Mouse (Mus musculus): Measurements from ENCODE around the gene Ppia.
"Not testable (repeated sequence)": the region's sequence is repeated elsewhere in the genome, so short reads cannot be mapped to it uniquely, and the experiment has no call there.

Ppia gene

GRCm38 (mm10) chr11:6414751-6415550, at the start of gene Ppia:
Gene Ppia, plus strand, starts transcription at chr11:6415443.
- DNase-seq = no peak

DNA sequence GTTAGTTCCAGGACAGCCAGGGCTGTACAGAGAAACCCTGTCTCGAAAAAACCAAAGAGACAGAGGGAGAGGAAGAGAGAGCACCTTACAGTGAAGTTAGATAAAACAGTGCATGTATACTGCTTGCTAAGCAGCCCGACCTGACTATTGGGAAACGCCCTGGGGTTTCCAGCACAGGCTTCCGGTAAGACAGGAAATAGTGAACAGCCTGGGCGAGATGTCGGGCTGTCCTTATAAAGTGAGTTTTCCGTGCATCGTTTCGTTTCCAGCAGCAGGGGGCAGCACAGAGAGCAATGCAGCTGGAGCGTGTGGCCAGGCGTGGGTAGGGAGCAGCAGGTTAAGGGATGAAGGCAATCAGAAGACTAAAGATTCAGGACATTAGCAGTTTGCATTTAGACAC, 49.4 kb upstream of the Ppia start:
- DNase-seq = peak; percentile 72

DNA sequence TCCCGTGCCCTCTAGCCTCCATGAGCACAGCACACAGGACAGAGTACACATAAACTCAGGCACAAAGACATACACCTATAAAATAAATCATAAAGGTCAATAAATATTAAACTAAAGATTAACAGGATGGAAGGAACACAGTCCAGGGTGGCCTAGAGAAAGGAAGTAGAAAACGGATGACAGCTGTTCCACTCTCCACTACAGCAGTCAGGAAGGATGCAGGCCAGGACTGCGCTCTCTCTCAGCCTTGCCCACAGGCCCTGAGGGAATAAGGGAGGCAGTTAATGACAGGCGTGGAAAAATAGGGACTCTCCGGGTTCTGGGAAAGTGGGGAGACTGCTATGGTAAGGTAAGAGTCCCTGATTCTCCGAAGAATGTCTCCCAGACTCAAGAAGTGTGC, 48.8 kb upstream of the Ppia start:
- no peak for DNase-seq

DNA sequence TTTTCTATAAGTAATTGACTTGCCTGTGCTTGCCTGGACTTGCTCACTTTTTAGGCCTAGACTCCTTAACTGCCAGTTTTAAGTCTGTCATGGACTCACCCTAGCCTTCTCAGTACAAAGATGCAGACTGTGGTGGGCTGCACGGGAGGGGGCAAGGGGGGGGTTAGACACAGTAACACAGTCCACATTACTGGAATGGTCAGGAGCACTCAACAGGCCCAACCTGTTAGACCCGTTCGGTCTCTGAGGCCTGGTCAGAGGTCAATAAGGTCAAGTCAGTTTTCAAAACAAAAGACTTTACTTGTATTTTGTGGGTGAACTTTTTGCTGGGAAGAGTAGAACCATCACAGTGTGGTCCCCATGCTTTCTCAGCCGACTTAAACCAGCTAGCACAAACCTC, 48.1 kb upstream of the Ppia start:
- DNase-seq = no peak

DNA sequence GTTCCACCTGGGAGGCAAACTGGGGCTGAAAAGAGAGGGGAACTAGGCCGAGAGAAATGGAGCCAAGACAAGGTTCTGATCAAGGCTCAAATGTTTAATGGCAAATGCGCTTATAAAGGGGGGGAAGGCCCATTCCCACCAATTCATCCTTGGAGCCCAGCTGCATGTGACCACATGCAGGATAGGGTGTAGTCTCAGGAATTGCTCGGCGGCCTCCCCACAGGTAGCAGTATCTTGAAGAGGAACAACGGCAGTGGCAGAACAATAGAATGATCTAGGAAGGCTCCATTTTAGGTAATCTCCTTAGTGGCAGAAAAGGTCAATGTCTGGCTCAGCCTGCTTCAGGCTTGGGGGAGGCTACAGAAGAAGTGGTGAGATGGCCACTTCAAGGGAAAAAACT, 47.3 kb upstream of the Ppia start:
- DNase-seq = not testable (repeated sequence)

DNA sequence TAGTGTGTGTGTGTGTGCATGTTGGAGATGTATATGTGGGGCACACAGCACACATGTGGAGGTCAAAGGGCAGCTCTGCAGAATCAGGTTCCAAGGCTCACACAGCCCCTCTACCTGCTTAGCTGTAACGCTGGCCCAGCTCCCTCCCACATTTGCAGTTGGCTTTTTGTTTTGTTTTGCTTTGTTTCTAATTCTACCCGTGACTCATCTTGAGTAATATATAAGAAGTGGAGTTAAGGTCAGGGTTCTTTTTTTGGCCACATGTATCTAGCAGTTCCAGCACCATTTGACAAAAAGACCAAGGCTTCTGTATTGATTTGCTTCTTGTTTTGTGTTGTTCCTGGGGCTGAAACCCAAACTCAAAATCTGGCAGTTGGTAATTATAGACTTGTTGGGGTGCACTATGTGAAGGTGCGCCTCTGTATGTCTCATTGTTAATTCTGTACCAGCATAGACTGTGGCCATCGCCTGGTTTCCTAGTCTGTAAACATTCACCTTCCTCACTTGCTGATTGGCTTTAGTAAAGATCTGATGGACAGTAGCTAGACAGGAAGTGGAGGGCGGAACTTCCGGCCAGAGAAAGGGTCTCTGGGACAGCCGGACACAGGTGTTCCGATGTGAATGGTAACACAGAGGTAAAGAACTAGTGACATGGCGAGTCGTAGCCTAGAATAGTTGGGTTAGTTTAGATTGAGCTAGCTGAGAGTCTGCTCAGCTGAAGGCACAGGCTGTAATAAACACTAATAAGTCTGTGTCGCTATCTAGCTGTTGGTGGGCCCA, 43.7 kb upstream of the Ppia start:
- no peak for DNase-seq

DNA sequence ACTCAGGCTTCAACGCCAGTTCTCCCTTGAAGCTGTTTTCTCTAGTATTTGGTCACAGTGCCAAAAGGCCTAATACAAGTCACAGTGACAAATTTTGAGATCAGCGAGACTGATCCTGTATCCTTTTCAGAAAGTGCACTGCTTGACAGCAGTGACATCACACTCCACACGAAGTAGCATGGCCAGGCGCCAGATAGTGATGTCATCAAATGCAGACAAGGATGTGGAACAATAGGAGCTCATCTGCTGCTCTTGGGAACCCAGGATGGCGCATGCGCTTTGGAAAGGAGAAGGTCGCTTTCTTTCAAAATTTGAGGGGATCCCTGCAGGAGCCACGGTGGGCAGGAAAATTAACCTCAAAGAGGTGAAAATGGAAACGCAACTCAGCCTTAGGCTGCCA, 42.5 kb upstream of the Ppia start:
- no peak for DNase-seq

DNA sequence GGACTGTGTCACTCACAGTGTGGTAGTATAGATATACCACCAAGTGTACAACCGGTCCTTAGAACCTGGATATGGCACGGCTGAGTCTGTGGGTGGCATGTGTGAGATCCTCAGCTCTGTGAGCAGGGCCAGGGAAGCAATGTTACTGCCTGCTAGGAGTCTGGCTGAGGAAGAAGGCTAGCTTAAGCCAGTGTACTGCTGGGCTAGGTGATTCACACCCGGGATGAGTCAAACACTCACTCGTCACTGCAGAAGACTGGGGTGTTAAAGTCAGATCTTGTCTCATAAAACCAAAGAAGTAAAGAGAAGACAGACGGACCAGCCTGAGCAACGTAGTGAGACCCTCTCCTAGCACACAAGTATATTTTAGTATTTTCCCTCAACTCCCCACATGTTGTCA, 34.3 kb upstream of the Ppia start:
- DNase-seq = no peak

DNA sequence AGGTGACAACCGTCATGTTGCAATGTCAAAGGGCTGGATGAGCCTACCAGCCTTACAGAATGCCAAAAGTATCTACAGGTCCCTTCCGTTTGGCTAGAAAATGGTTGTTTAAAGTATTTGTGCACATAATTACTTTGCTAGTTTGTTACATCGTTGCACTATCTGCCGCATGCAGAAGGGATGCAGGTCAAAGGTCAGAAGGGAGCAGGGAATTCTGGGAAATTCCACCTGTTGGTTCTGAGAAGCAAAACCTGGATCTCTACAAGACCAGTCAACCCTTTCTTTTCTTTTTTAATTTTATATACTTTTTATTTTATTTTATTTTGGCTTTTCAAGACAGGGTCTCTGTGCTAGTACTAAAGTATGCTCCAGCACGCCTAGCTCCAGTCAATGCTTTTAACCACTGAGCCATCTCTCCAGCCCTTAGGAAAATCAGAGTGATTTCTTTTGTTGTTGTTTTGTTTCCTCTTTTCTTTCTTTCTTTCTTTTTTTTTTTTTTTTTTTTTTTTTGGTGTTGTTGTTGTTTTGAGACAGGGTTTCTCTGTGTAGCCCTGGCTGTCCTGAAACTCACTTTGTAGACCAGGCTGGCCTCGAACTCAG, 27.0 kb upstream of the Ppia start:
- no peak for DNase-seq

- DNase-seq = peak; percentile 95
These were observed 26.4 kb upstream of the Ppia start, which contains the start of gene Zmiz2 for GRCm38 (mm10) chr11:6388726-6389413. Gene Zmiz2, plus strand, starts transcription at chr11:6389074.

DNA sequence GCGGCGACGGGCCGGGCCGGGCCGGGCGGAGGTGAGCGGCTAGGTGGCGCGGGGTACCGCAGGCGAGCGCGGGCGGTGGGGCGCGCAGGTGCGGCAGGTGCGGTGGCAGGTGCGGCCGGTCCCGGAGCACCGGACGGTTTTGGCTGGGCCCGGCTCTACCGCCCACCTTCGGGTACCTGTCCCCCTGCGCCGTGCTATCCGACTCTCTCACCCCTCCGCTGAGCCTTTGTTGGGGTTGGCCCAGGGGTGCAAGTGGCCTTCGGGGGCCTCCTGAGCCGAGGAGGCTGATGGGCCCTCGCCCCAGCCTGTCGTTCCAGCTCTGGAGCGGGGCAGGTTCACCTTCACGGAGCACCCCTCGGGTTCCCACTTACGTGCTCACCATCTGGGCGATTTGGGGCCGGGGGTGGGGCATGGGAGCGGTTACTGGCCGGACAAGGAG, 25.7 kb upstream of the Ppia start:
- no peak for DNase-seq

- no peak for DNase-seq
These were observed 24.7 kb upstream of the Ppia start for GRCm38 (mm10) chr11:6390376-6391053.

GRCm38 (mm10) chr11:6391516-6392276, 23.5 kb upstream of the Ppia start:
- DNase-seq = no peak

DNA sequence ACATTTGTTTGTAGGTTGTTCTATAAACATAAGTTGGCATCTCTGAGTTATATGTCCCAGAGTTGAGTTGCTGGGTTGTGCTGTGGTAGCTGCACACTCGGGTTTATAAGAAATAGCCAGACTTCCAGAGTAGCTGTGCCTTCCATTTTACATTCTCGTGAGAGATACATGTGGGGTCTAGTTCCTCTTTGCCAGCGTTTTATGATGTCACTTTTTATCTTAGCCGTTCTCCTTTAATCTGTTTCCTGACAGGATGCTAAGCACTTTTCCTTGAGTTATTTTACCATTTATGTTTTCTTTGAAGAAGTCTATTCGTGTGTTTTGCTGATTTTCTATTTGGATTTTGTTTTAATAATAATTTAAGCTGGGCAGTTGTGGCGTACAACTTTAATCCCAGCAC, 22.4 kb upstream of the Ppia start:
- DNase-seq = no peak

- no peak for DNase-seq
These were observed 21.4 kb upstream of the Ppia start for GRCm38 (mm10) chr11:6393866-6394265.

GRCm38 (mm10) chr11:6395565-6395964, 19.7 kb upstream of the Ppia start:
- no peak for DNase-seq

- no peak for DNase-seq
These were observed 17.1 kb upstream of the Ppia start for GRCm38 (mm10) chr11:6398141-6398540.

DNA sequence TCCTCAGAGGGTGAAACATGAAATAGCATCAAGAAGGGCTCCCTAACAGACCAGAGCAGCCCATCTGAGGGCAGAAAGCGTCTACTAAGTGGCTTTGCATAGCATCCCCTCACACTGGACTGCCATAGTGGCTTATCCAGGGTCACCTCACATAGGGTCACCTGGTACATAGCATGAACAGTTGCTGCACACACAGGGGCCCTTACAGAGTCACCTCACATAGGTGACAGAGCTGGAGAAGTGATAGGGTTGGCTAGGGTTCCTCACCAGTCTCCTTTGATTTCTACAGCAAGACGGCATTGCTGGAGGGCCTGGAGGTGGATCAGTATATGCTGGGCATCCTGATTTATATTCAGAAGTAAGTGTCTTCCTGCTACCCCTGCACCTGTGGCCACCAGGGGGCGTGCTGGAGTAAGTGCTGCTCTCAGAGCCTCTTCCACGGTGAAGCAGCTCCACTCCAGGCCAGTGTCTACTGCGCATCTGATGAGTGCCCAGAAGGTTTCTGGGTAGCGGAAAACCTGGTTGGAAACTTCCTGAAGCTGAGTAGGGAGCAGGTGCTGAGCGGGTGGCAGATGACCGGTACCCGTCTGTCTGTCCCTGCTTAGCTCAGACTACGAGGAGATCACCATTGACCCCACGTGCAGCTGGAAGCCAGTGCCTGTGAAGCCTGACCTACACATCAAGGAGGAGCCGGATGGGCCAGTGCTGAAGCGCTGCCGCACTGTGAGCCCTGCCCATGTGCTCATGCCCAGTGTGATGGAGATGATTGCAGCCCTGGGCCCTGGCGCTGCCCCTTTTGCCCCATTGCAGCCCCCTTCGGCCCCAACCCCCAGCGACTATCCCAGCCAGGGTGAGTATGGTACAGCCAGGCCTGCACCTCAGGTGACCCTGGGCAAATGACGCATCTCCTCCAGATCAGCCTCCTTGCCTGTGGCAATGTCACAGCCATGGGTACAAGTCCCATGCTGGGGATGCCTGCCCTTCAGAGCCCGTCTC, 12.4 kb upstream of the Ppia start:
- DNase-seq = peak; percentile 61

GRCm38 (mm10) chr11:6403830-6404405, 11.3 kb upstream of the Ppia start:
- no peak for DNase-seq
